Comparison of ENCODE assay signal across 10 mouse cellular contexts in the genomic region with DNA sequence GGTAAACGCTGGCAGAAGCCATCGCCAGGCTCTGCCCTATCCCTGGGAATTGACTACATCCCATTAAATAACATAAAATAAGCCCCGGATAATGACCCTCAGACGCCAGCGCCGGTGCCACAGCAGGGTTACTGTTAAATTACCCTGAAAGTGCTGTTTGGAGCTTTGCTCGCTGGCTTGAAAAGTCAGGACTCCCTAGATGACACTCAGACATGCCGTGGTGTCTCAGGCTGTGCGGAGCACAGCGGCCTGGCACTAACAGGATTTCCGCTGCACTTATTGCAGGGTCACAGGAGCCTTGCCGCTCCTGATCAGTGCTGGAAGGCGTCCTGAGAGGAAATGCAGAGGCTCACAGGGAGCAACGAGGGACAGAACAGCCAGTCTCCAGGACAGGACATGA.
DNase-seq lines count a peak whose midpoint lies in the region; ATAC-seq lines count a peak whose summit lies in the region.
"Had no signal": no experiment of that assay in that cellular context is flagged by ENCODE, and none has a peak within 500 bp of the region (broad histone marks: within the 10 kb centered on the region; RNA-seq: fewer than 3 reads in every experiment).

No protein-coding gene starts in this region.

- no peaks in the 10 kb centered on the region for H3K36me3 ChIP-seq in kidney, embryonic 16.5 days (ENCODE audit: insufficient read depth, low read length)
- H3K36me3 ChIP-seq in forebrain, embryonic 16.5 days (ENCODE audit: control insufficient read depth, insufficient read depth) = no peaks in the 10 kb centered on the region
- no peaks in the 10 kb centered on the region for H3K36me3 ChIP-seq in neural tube, embryonic 12.5 days
- H3K36me3 ChIP-seq: midbrain, embryonic 13.5 days had no signal

- H3K27me3 ChIP-seq in kidney, embryonic 16.5 days (ENCODE audit: insufficient read depth, low read length) = no peaks in the 10 kb centered on the region
- H3K27me3 ChIP-seq in forebrain, embryonic 16.5 days (replicated peaks; ENCODE audit: control insufficient read depth, insufficient read depth, low read length) = no peaks in the 10 kb centered on the region
- no peaks in the 10 kb centered on the region for H3K27me3 ChIP-seq in neural tube, embryonic 12.5 days (replicated peaks)
- H3K27me3 ChIP-seq: midbrain, embryonic 13.5 days had no signal

- WGBS in kidney, embryonic 16.5 days = 23% methylated on average over 14 of the region's 14 CpGs
- 7% methylated on average over 14 of the region's 14 CpGs for WGBS in forebrain, embryonic 16.5 days
- 14% methylated on average over 14 of the region's 14 CpGs for WGBS in neural tube, embryonic 12.5 days

- no peak for ATAC-seq in kidney, embryonic 16.5 days (ENCODE audit: low FRiP score, low TSS enrichment)
- 0 out of 2 replicates have a peak, but pooled peaks have one; percentile 28 for ATAC-seq in forebrain, embryonic 16.5 days
- no peak for ATAC-seq in neural tube, embryonic 12.5 days (ENCODE audit: low FRiP score, low read depth)
- ATAC-seq: intestine, embryonic 16.5 days; midbrain, embryonic 13.5 days had no signal

- H3K4me3 ChIP-seq in kidney, embryonic 16.5 days (ENCODE audit: low read length) = no peak overlapping the region
- H3K4me3 ChIP-seq in forebrain, embryonic 16.5 days (replicated peaks; ENCODE audit: low read length) = no peak overlapping the region
- H3K4me3 ChIP-seq in neural tube, embryonic 12.5 days = no peak overlapping the region
- H3K4me3 ChIP-seq: midbrain, embryonic 13.5 days had no signal

- no peak overlapping the region for H3K4me2 ChIP-seq in kidney, embryonic 16.5 days (replicated peaks; ENCODE audit: low read depth, low read length)
- H3K4me2 ChIP-seq in forebrain, embryonic 16.5 days (ENCODE audit: low read length) = no peak overlapping the region
- H3K4me2 ChIP-seq in neural tube, embryonic 12.5 days (replicated peaks) = peak overlapping the region; percentile 10
- H3K4me2 ChIP-seq: midbrain, embryonic 13.5 days had no signal

- no peaks in the 10 kb centered on the region; the same call in 1 of the 2 replicates for H3K9me3 ChIP-seq in kidney, embryonic 16.5 days (ENCODE audit: low read length)
- H3K9me3 ChIP-seq in forebrain, embryonic 16.5 days (ENCODE audit: control insufficient read depth, low read length) = 0 out of 2 replicates have a peak, but pooled peaks cover 4% of the 10 kb centered on the region
- H3K9me3 ChIP-seq in neural tube, embryonic 12.5 days = 0 out of 2 replicates have a peak, but pooled peaks cover 4% of the 10 kb centered on the region
- H3K9me3 ChIP-seq: midbrain, embryonic 13.5 days had no signal

- H3K4me1 ChIP-seq in kidney, embryonic 16.5 days (ENCODE audit: insufficient read depth, low read length) = no peaks in the 10 kb centered on the region
- peaks cover 23% of the 10 kb centered on the region for H3K4me1 ChIP-seq in forebrain, embryonic 16.5 days (replicated peaks; ENCODE audit: control insufficient read depth, insufficient read depth, low read length)
- H3K4me1 ChIP-seq in neural tube, embryonic 12.5 days = peaks cover 10% of the 10 kb centered on the region

- peak; percentile 30 for DNase-seq in kidney, postnatal 10 days
- peak; percentile 24 for DNase-seq in embryo, embryonic 10.5 days (ENCODE audit: low spot score)
- no peak for DNase-seq in frontal cortex, postnatal 36 days (ENCODE audit: low spot score in 2 of 2)
- no peak for DNase-seq in lung, postnatal 25 days (ENCODE audit: low spot score)
- DNase-seq: heart, adult 11 months had no signal

- no peak overlapping the region for H3K9ac ChIP-seq in kidney, embryonic 16.5 days (replicated peaks; ENCODE audit: low read length)
- H3K9ac ChIP-seq in forebrain, embryonic 16.5 days (replicated peaks; ENCODE audit: low read depth, low read length) = no peak overlapping the region
- H3K9ac ChIP-seq in neural tube, embryonic 12.5 days = no peak overlapping the region
- H3K9ac ChIP-seq: midbrain, embryonic 13.5 days had no signal

- no peak overlapping the region for H3K27ac ChIP-seq in kidney, embryonic 16.5 days (ENCODE audit: low read length)
- H3K27ac ChIP-seq in forebrain, embryonic 16.5 days (ENCODE audit: low read length) = no peak overlapping the region
- no peak overlapping the region for H3K27ac ChIP-seq in neural tube, embryonic 12.5 days
- H3K27ac ChIP-seq: midbrain, embryonic 13.5 days had no signal

Comparison
In these comparisons a context has a peak if more than half of its experiments do, and no peak if none do; other contexts are left out.
1. DNase-seq: peak in kidney, postnatal 10 days (single experiment) and embryo, embryonic 10.5 days (single experiment); none in frontal cortex, postnatal 36 days (0 of 2) and lung, postnatal 25 days (single experiment).